Mouse (Mus musculus): ENCODE measurements around the gene Zbed4. TPM values are rescaled to one million over a fixed set of nuclear protein-coding genes. Genes with fewer than 3 reads are reported as not detected.
A peak's percentile ranks its signal among the peaks of the same experiment; 100 is the strongest.
"Not testable (repeated sequence)": the region's sequence is repeated elsewhere in the genome, so short reads cannot be mapped to it uniquely, and the experiment has no call there.

Gene Zbed4
- total RNA-seq, 2 experiments from 2014 or later: 54.5 to 58.2 TPM

DNA sequence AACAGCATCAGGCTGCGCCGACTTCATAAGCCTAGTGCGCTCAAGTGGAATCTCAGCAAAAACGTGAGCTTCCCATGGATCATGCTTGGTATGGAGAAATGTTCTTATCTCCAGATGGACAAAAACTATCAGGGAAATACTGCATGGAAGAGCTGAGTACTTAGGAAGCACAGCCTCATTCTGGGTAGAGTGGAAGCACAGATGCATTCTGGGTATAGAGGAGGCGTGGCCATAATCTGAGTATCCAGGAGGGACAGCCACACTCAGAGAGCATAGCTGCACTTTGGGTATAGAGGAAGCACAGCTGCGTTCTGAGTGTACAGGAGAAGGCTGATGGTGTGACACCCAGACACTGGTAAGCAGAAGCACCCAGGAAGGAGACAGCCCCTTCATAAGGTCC, 50.9 kb downstream of the Zbed4 start:
- ATAC-seq (replicated peaks; ENCODE audit: poor library complexity): peak; percentile 42; the same call in 1 of the 2 replicates

DNA sequence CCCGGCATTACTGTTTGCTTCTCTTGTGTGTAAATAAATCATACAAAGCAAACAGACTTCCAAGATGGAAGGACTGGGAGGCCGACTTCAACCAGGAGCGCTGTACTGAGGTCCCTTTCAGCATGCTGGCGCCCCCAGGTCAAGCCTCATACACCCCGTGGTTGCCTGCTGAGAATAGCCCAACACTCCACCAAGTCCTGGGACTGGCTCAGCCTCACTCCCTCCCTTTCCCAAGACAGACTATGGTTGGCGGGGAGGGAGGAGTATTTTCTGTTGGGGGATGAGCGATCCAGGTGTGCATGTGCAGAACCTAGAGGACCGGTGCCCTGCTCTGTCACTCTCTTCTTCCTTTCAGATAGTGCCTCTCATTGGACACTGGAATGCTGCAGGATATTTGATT, 56.7 kb downstream of the Zbed4 start:
- ATAC-seq (replicated peaks; ENCODE audit: poor library complexity): no peak

DNA sequence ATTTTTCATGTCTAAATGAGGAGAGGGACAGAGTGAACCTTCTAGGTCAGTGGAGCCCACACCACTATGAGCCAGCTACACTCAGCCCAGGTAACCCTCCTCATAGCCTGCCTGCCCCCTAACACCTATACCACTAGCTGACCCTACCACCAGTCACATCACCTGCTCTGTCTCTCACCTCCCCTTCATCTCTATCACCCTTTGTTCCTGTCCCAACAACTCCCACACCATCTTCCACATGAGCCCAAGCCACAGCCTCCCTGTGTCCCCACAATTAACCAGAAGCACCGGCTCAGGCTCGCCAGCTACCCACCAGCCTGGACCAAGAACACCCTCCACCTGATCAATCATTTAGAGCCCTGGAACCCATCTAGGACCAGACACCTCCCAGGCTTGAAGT, 58.9 kb downstream of the Zbed4 start:
- ATAC-seq (replicated peaks; ENCODE audit: poor library complexity): no peak

DNA sequence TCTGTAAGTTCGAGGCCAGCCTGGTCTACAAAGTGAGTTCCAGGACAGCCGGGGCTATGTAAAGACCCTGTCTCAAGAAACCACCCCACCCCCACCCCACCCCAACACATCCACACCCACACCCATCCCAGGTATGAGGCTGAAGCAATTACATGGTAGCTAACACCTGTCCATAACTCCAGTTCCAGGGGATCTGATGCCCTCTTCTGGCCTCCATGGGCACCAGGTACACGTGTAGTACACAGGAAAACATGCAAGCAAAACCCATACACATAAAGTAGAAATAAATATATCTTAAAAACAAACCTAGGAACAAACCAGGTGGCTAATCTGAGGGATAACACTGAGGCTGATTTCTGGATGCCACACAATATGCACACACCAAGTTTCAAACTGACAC, 61.8 kb downstream of the Zbed4 start:
- no peak for ATAC-seq (replicated peaks; ENCODE audit: poor library complexity)

DNA sequence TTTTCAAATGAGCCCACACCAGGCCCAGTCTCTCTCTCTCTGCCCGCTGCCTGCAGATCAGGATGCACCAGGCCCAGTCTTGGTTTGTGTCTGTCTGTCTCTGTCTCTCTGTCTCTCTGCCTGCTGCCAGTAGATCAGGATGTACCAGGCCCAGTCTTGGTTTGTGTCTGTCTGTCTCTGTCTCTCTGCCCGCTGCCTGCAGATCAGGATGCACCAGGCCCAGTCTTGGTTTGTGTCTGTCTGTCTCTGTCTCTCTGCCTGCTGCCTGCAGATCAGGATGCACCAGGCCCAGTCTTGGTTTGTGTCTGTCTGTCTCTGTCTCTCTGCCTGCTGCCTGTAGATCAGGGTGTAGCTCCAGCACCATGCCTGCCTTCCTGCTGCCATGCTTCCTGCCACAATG, 62.4 kb downstream of the Zbed4 start:
- not testable (repeated sequence) for ATAC-seq (replicated peaks; ENCODE audit: poor library complexity)

DNA sequence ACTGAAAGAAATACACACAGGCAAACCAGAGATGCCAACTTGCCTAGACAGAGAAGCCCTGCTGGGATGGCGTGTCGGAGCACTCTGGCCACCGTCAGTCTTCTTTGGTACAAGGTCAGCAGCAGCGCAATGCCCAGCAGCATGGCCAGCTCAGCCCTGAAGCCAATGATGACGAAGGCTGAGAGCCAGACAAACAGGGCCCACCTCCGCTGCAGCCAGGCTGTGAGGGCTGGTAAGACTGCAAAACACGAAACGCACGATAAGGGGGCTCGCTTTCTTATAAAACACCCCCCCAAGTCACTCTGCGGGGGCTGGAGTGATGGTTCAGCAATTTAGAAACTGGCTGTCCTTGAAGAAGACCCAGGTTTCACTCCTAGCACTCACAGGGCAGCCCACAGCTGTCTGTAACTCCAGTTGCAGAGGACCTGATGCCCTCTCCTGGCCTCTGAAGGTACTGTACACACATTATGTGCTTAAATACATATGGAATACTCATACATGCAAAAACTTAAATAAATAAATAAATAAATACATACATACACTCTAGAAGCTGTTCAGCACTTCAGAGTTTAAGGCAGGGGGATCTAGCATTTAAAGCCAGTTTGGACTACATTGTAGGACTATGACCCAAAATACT, 63.1 kb downstream of the Zbed4 start:
- no peak for ATAC-seq (replicated peaks; ENCODE audit: poor library complexity)

DNA sequence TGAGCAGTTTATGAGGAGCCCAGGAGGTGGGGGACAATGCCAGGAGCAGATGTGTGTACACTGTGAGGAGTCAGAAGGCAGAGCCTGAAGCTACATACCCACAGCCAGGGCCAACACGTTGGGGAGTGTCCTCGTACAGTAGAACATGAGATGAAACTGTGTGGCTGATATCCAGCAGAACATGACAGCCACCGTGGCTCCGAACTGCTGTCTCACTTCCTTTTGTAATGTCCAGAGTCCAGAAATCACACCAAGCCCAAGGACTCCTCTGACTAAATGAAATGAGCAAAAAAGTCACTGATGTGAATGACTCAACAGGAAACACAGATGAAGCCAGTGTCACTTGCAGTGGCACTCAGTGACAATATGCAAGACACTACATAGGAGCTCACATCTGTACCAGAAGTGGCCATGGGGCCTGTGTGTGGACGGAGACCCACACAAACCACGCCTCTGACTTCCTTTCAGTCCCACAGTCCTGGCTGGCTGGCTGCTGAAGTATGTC, 63.8 kb downstream of the Zbed4 start:
- ATAC-seq (replicated peaks; ENCODE audit: poor library complexity): peak; percentile 5; the same call in 1 of the 2 replicates

DNA sequence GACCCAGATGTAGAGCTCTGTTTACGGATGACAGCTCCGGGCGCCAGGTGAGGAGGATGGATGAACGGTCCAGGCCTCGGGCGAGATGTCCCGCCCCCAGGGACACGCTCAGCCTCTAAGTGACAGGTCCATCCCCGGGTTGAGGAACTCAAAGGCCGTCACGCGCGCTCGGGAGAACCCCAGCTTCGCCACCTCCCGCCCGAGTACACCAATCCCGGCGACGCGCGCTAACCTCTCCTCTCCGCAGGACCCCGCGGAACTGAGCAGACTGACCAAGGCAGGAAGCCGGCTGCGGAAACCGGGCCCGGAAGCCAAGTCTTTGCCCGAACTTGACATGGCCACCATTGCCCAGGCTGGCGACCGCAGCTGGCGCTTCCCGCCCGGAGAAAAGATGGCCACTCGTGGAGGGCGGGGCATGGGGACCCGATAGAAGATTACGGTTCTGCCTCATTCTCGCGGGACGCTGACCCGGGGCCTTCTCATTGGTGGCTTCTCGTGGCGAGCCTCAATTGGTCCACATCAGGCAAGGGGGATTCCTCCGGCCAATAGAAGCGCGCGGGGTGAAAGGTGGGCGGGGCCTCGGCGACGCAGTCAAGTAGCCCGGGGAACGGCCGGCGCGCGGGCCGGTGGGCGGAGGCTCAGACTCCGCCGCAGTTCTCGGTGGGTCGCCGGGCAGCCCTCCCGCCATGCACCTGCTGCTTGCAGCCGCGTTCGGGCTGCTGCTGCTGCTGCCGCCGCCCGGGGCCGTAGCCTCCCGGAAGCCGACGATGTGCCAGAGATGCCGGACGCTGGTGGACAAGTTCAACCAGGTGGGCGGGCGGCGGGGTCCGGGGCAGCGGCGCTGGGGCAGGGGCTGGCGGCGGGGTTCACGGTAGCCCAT, 67.8 kb downstream of the Zbed4 start, which contains the start of the genes Alg12 and Creld2:
Gene Alg12 (minus strand): TSS at position 293 of the 880 bp plus-strand sequence.
Gene Creld2 (plus strand): TSS at position 621 of the 880 bp plus-strand sequence.
- ATAC-seq (replicated peaks; ENCODE audit: poor library complexity): peak; percentile 92

DNA sequence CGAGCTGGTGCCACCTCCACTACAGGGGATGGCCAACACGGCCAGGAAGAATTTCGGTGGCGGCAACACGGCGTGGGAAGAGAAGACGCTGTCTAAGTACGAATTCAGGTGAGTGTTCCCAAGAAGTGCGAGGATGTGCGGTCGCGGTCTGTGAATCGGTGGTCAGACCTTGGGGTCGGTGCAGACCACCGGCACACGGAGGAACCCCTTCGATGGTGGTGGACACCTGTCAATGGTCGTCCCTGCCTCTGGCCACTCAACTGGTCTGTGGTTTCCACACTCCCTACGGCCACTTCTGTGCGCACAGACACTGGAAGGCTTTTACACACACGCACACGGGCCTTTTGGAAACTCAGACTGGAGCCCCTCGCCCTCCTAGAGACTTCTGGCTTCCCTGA, 68.4 kb downstream of the Zbed4 start:
- no peak for ATAC-seq (replicated peaks; ENCODE audit: poor library complexity)

DNA sequence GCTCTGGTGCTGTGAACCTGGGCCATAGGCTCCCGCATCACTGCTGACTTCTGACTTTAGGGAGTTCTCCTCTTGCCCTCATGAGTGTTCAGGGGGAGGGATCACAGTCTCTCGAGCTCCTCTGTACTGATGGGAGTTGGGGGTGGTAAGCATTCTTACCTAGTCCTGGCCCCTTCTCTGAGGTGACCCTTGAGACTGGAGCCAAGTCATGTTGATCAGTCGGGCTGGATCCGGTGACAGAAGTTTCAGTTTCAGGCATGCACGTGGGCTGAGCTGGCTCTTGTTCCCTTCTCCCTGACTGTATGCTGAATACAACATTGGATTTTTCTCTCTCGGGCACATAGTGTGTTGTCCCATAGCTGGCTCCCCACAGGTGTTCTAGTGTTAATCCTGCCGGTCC, 69.9 kb downstream of the Zbed4 start:
- ATAC-seq (replicated peaks; ENCODE audit: poor library complexity): no peak

DNA sequence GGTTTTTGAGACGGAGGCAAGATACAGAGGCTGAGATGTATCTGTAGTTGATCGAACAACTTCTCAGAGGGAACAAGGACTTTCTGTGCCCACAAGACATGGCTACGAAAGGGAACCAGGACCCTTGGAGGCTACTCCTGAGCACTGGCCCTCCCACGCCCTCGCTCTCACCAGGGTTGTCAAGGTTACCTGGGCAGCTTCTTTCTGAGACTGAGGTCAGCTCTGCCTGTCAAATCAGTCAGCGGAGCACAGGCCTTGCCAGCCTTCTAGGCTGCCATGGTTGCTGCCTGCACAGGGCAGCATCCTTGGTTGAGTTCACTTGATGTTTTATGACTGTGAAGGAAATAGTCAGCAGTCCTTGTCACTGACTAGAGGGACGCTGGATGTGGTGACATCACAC, 71.1 kb downstream of the Zbed4 start:
- ATAC-seq (replicated peaks; ENCODE audit: poor library complexity): no peak

DNA sequence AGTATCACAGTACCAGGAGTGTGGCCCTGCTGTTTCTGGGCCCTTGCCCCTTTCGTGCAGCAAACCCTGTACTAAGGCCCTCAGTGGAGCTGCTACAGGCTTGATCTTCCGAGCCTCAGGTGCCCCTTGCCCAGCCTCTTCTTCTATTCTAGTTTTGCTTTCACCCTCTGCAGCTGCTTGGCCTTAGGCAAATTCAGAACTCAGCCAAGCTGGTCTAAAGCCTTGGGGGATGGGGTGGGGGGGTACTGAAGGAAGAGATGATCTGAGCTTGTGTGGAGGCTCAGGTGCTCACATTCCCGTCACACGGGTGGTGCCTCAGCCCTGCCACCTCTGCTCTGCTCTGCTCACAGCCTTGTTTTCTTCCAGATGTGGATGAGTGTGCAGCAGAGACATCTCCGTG, 71.9 kb downstream of the Zbed4 start:
- ATAC-seq (replicated peaks; ENCODE audit: poor library complexity): no peak

DNA sequence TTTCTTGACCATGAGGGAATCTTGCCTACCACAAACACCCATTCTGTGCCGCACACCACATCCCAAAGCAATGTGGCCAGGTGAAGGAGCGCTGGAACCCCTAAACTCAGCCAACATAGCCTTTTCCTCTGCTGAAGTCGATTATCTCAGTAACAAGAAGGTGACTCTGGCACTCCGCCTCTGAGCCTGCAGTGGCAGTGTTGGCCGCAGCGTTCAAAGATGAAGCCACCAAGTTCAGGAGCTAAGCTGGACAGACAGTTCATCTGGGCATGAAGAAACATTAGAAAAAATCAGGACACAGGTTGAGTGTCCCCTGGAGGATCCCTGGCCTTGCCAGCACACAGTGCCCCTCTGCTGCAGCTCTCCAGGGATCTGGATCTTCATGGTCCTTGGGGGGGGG, 76.0 kb downstream of the Zbed4 start:
- ATAC-seq (replicated peaks; ENCODE audit: poor library complexity): no peak

DNA sequence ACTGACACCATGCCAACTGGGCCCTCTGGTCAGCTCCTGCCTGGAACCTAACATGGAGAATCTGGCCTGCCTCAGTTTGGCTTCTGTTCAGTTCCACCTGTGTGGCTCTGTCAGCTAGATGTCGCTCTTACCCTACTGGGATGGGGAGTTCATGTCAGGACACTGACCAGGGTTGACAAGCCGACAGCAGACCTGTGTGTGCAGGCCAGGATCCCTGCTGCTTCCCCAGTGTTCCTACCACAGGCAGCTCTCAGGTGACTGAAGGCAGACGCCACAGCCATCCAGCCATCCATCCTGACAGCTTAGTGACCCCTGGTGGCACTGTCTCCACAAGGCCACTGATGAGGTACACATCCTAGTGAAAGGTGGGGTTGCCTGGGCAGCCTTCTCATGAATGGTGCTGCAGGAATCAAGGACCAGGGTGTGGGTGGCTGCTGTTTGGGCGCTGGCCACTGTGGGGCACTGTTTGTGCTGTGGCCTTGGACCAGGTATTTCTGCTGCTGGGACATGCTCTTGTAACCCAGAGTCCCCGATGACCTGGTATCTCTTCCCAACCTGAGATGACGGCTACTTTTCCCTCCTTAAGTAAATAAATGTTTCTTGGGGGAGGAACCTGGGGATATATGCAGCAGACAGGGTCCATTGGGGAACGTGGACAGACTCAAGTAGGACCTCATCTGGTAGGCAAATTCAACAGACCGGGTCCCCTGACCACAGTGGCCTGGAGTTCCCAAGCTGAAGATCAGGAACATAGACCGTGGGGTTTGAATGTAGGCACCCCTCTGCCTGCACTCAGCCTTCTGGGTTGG, 76.7 kb downstream of the Zbed4 start:
- peak; percentile 90 for ATAC-seq (replicated peaks; ENCODE audit: poor library complexity)

DNA sequence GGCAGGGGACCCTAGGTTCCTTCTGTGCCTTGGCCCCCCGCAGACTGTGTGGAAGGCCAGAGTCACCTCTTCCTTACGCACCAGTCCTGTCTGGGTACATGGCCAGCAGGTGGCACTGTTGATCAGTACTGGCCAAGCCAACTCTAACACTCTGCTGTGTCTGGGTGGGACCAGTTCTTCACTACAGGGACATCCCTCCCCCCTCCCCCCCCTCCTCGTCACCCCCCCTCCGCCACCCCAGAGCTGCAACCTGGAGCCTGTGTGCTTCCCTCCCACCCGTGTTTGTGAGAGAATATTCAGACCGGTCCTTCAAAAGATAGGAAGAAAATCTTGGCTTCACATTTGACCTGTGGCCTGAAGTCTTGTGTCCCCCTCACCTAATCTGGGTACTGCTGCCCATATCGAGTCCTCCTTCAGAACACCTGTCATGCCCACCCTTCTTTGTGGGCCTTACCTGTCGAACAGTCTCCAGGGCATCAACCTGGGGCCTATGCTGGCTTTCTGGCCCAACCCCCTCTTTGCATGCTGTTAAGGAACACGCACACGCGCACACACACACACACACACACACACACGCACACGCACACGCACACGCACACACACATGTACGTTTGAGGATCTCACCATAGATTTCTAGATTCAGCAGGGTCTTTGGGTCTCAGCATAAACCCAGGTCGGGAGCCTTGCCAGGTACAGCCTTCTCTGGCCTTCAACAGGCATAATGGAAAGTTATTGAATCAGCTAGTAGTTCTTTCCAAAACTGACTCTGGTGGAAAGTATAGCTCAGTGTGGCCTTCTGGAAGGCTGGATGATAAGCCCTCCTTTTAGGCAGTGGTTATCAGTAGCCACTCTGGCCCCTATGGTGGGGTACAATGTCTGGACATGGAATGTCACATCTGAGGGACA, 77.6 kb downstream of the Zbed4 start:
- ATAC-seq (replicated peaks; ENCODE audit: poor library complexity): peak; percentile 91

DNA sequence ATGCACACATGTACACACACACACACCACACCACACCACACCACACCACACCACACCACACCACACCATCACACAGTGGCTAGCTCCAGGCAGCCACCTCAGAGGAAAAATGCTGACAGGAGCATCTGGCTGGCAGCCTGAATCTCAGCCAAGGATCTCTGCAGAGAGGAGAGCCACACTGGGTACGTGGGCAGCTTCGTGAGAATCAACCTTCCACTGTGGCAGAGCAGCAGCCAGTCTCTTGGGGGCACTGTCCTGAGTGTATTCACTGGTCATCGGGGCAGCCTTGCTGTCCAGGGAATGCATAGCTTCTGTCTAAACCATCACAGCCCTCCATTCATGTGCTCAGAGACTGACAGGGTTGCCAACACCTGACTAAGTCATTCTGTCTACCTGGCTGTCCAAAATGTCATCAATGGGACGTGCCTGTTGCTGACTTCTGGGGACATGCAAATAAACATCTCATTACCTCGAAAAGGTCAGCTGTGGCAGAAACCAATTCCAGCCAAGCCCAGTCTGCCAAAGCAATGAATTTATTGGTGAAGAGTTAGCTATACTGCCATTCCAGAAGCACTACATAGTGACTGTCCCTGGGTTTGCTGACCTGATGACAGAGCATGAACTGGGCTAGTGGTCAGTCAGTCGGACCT, 78.5 kb downstream of the Zbed4 start:
- ATAC-seq (replicated peaks; ENCODE audit: poor library complexity): no peak

DNA sequence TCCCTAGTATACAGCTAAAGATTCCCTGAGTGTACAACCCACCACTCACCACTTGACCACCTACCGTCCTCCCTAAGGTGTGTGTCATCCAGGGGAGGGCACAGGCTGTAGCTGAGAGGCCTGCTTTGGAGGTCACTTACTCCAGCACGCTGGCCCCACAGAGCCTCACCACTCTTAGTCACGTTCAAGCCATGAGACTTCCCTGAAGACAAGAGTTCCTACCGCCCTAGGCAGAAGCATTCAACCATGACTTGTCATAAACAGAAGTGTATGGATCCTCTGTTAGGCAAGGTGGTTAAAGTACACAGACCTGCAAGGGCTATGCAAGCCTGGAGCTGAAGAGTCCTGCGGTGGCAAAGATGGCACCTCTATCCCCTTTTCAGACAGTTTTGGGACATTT, 79.2 kb downstream of the Zbed4 start:
- ATAC-seq (replicated peaks; ENCODE audit: poor library complexity): no peak

DNA sequence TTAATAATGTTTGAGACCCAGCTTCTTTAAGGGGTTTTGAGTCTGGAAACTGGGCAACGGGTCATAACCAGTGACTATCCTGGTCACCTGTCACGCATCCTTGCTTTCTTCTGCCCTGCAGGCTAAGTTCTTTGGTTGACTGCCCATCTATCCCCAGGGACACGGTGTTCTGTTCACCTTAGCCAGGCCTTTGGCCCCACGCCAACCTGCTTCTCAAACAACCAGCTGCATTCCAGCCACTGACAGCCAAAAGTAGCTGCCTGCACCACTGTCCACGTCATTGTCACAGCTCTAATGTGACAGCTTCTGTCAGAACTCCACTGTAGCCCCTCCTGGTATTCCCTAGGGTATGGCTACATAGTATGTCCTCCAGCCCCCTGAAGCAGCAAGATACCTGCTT, 80.0 kb downstream of the Zbed4 start:
- no peak for ATAC-seq (replicated peaks; ENCODE audit: poor library complexity)

DNA sequence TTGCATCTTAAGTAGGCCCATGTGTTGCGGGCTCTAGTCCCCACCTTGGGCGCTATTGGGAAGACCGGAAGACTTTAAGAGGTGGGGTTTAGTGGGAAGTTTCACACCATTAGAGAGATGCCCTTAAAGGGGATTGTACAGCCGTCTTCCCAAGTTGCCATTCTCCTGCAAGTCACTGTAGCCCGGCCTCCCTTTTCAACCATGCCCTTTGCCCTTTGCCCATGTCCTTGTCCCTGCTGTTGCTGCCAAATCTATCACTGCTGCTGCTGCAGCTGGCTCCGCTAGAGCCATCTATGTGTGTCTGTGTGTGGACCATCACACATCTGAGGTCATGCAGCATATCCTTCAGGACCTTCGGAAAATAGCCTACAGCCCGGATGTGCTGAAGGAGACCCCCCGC, 81.1 kb downstream of the Zbed4 start:
- ATAC-seq (replicated peaks; ENCODE audit: poor library complexity): no peak
